In genomic region chr4:152385644-152386043, GRCm38 (mm10) we compare ENCODE assay signal across 10 mouse cellular contexts. TPM values are rescaled to one million over a fixed set of nuclear protein-coding genes. Genes with fewer than 3 reads are reported as not detected.
DNase-seq lines count a peak whose midpoint lies in the region; ATAC-seq and TF ChIP-seq lines count a peak whose summit lies in the region.
"Had no signal": no experiment of that assay in that cellular context is flagged by ENCODE, and none has a peak within 500 bp of the region (broad histone marks: within the 10 kb centered on the region; RNA-seq: fewer than 3 reads in every experiment).

No protein-coding gene starts in this region.

- no peaks in the 10 kb centered on the region for H3K9me3 ChIP-seq in kidney, postnatal 0 days (replicated peaks; ENCODE audit: low read length)
- no peaks in the 10 kb centered on the region for H3K9me3 ChIP-seq in CH12.LX (replicated peaks; ENCODE audit: low read length)
- H3K9me3 ChIP-seq: limb, embryonic 15.5 days had no signal

- TF ChIP-seq CTCF in kidney, postnatal 0 days (IDR thresholded peaks at IDR 0.05; ENCODE audit: low read depth): peak; percentile 40; the same call in 1 of the 2 replicates
- TF ChIP-seq CTCF in CH12.LX (conservative IDR thresholded peaks at IDR 0.05 in 1 of 2, IDR thresholded peaks at IDR 0.05 in 1 of 2; ENCODE audit: low read depth in 2 of 2, low read length in 2 of 2): peak; percentile 25 to 73; a peak in 3 of 4 replicates

- H3K27me3 ChIP-seq in kidney, postnatal 0 days (ENCODE audit: insufficient read depth, low read length): no peaks in the 10 kb centered on the region
- no peaks in the 10 kb centered on the region for H3K27me3 ChIP-seq in CH12.LX (replicated peaks)
- H3K27me3 ChIP-seq: limb, embryonic 15.5 days had no signal

- no peak for DNase-seq in kidney, postnatal 0 days (ENCODE audit: low spot score)
- DNase-seq in kidney, postnatal 14 days: no peak
- DNase-seq in CH12.LX (ENCODE audit: extremely low read depth): peak; percentile 42
- peak; percentile 28 for DNase-seq in T-cell, adult 2 months (ENCODE audit: low spot score)
- peak; percentile 35 for DNase-seq in lung, postnatal 36 days
- no peak for DNase-seq in layer of hippocampus, adult 8-10 months (ENCODE audit: low spot score in 2 of 2)
- DNase-seq in cerebellum, adult 8-10 months: no peak
- DNase-seq in gastrocnemius, adult 18-20 months (ENCODE audit: low spot score): no peak

- in situ Hi-C loops in CH12.LX (cut with MboI; ENCODE audit: low pct_ligation_motif_present, low pct_unique_long_range_greater_than_20kb, low sequenced_read_pairs): no loop called here

- H3K4me3 ChIP-seq in kidney, postnatal 0 days (replicated peaks; ENCODE audit: low read depth, low read length): no peak overlapping the region
- no peak overlapping the region for H3K4me3 ChIP-seq in CH12.LX (replicated peaks in 1 of 3; ENCODE audit: low read depth in 2 of 3, low read length in 2 of 3, poor library complexity in 1 of 3)
- H3K4me3 ChIP-seq: limb, embryonic 15.5 days had no signal

- no peak overlapping the region for H3K27ac ChIP-seq in kidney, postnatal 0 days
- H3K27ac ChIP-seq in CH12.LX (ENCODE audit: insufficient read depth, low read depth): no peak overlapping the region
- H3K27ac ChIP-seq: limb, embryonic 15.5 days had no signal

- no peaks in the 10 kb centered on the region for H3K79me2 ChIP-seq in CH12.LX (replicated peaks; ENCODE audit: control insufficient read depth, extremely low read depth, insufficient read depth, poor library complexity, severe bottlenecking)

- dilution Hi-C loops in CH12.LX (cut with MboI; ENCODE audit: extremely low pct_ligation_motif_present, extremely low pct_unique_long_range_greater_than_20kb, low sequenced_read_pairs): no loop called here

- 69% methylated on average over 16 of the region's 16 CpGs for WGBS in kidney, postnatal 0 days

- H3K36me3 ChIP-seq in kidney, postnatal 0 days (ENCODE audit: insufficient read depth, low read length): no peaks in the 10 kb centered on the region
- peaks cover 3 to 29% of the 10 kb centered on the region in 2 experiments for H3K36me3 ChIP-seq in CH12.LX (replicated peaks in 1 of 2; ENCODE audit: control insufficient read depth in 1 of 2, insufficient read depth in 1 of 2, low read length in 1 of 2)
- H3K36me3 ChIP-seq: limb, embryonic 15.5 days had no signal

- no peak for ATAC-seq in kidney, postnatal 0 days (replicated peaks; ENCODE audit: low FRiP score, low read depth)

- H3K4me1 ChIP-seq in kidney, postnatal 0 days (replicated peaks; ENCODE audit: insufficient read depth, low read length): no peaks in the 10 kb centered on the region
- H3K4me1 ChIP-seq in CH12.LX (ENCODE audit: control insufficient read depth in 1 of 2, insufficient read depth in 2 of 2): peaks cover 19 to 54% of the 10 kb centered on the region in 2 experiments
- H3K4me1 ChIP-seq: limb, embryonic 15.5 days had no signal

- no peak for TF ChIP-seq EP300 in CH12.LX (IDR thresholded peaks at IDR 0.05; ENCODE audit: low read length)

- TF ChIP-seq POLR2A in CH12.LX (IDR thresholded peaks at IDR 0.05; ENCODE audit: low read depth, low read length): no peak

- TF ChIP-seq RAD21 in CH12.LX (IDR thresholded peaks at IDR 0.05; ENCODE audit: low read depth, low read length): peak; percentile 65

- H3K9ac ChIP-seq in kidney, postnatal 0 days (ENCODE audit: low read depth, low read length): no peak overlapping the region
- no peak overlapping the region for H3K9ac ChIP-seq in CH12.LX (ENCODE audit: insufficient read depth, low read depth)
- H3K9ac ChIP-seq: limb, embryonic 15.5 days had no signal

- no peak overlapping the region for H3K4me2 ChIP-seq in kidney, postnatal 0 days (ENCODE audit: low read length)
- no peak overlapping the region for H3K4me2 ChIP-seq in CH12.LX (ENCODE audit: insufficient read depth, low read depth, poor library complexity, severe bottlenecking)
- H3K4me2 ChIP-seq: limb, embryonic 15.5 days had no signal

TF ChIP-seq in CH12.LX, 34 proteins besides CTCF, POLR2A, EP300 and RAD21:
- TF ChIP-seq SMC3 (IDR thresholded peaks at IDR 0.05; ENCODE audit: low read depth, low read length): peak; percentile 54
- no peak for TF ChIP-seq KAT2A (IDR thresholded peaks at IDR 0.05; ENCODE audit: insufficient replicate concordance, low read length)
- no peak for TF ChIP-seq BHLHE40 (IDR thresholded peaks at IDR 0.05; ENCODE audit: low read depth, low read length)
- no peak for TF ChIP-seq HCFC1 (IDR thresholded peaks at IDR 0.05; ENCODE audit: low read depth, low read length)
- 0 out of 2 replicates have a peak, but pooled peaks have one; percentile 27 for TF ChIP-seq ELF1 (IDR thresholded peaks at IDR 0.05; ENCODE audit: low read depth, low read length)
- no peak for TF ChIP-seq ZKSCAN1 (IDR thresholded peaks at IDR 0.05; ENCODE audit: borderline replicate concordance, low read depth, low read length)
- no peak for TF ChIP-seq USF2 (conservative IDR thresholded peaks at IDR 0.05; ENCODE audit: low read depth, low read length)
- no peak for TF ChIP-seq MAZ (IDR thresholded peaks at IDR 0.05; ENCODE audit: low read depth, low read length)
- no peak for TF ChIP-seq MAX (IDR thresholded peaks at IDR 0.05; ENCODE audit: low read length)
- TF ChIP-seq UBTF (IDR thresholded peaks at IDR 0.05; ENCODE audit: low read depth, low read length): no peak

RNA-seq across cellular contexts. Expression of gene Chd5, which starts 47.2 kb away (rescaled TPM):
- 0.04 and 0.09 TPM in 2 replicates for polyA plus RNA-seq in kidney, postnatal 0 days (2015; fragmentation: Nextera tagmentation; extraction: Ambion mirVana)
- 0.88 and 3.4 TPM in 2 replicates for total RNA-seq in CH12.LX (2012; rRNA removed)
- 0.44 and 0.49 TPM in 2 replicates for total RNA-seq in CH12.LX (2014; rRNA removed)
- 1.2 and 2.7 TPM in 2 replicates for polyA plus RNA-seq in CH12.LX (2012; ENCODE audit: insufficient read length, low read depth)
- 100 to 1,000 TPM; 123 to 147 (median 134) TPM for total RNA-seq in layer of hippocampus, adult 8-10 months (2022)
- under 1 TPM in 1 of 2 experiments, not detected in 1; 0.12 TPM for total RNA-seq in gastrocnemius, adult 18-20 months (2021)
- polyA plus RNA-seq: heart, embryonic 14.5 days had no signal

Comparison
In these comparisons a context has a peak if more than half of its experiments do, and no peak if none do; other contexts are left out.
1. DNase-seq: peak in CH12.LX (single experiment), T-cell, adult 2 months (single experiment) and lung, postnatal 36 days (single experiment); none in kidney, postnatal 0 days (single experiment), kidney, postnatal 14 days (single experiment), layer of hippocampus, adult 8-10 months (0 of 2), cerebellum, adult 8-10 months (single experiment) and gastrocnemius, adult 18-20 months (single experiment).
2. RNA of gene Chd5, which starts 47.2 kb away (total RNA-seq): 123 to 147 TPM in layer of hippocampus, adult 8-10 months; 0.44 to 3.4 TPM in CH12.LX and 0.12 TPM in gastrocnemius, adult 18-20 months; every median in the first group is over 10 times any median in the second.